Mouse (Mus musculus): ENCODE data around the gene Fmo6.

DNA sequence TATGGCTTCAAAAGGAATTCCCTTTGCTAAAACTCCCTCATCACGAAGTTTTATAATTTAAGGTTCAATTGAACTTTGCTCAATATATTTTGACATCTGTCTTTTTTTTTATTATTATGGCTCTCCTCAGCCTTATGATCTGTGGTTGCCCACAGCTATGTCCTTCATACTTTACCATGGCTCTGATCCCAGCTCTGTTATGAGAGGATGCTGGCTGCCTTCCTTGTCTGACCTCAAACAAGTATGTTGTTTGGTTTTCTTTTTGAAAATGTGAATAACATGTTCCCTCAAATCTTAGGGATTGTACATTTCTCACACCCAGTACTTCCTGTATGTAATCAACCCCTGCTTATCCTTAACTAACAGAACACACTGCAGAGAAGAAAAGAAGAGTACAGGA lies 20.1 kb upstream of the Fmo6 start:
- TF ChIP-seq POLR2A (IDR thresholded peaks at IDR 0.05; ENCODE audit: extremely low read depth, insufficient read depth, low read length), result no peak
- no peak for TF ChIP-seq CTCF (IDR thresholded peaks at IDR 0.05; ENCODE audit: extremely low read depth, insufficient read depth, low read length)

All from cortical plate, adult 2 months (tissue).